Mouse (Mus musculus) spleen, postnatal 14 days (tissue): ENCODE measurements at regions not wholly inside any gene's neighbourhood (a gene's known extent, or its start where the extent isn't known, plus 50 kb on each side); places are given as distances from the start of the nearest gene placed in this dataset.

Source experiments
- DNase-seq, 2 experiments: peaks; one replicate each; pipeline ENCODE4 v3.0.0; 2021 to 2022; ENCODE audit warnings: low spot score in 2 of 2

- no peak for DNase-seq
Measured at GRCm38 (mm10) chr1:120667776-120668175, 65.6 kb downstream of the En1 start.

GRCm38 (mm10) chr1:120683532-120684245 is 81.5 kb downstream of the En1 start:
- no peak for DNase-seq

GRCm38 (mm10) chr1:120685650-120686244 is 83.5 kb downstream of the En1 start:
- no peak for DNase-seq

- DNase-seq: no peak
Measured at GRCm38 (mm10) chr1:120691571-120691970, 89.4 kb downstream of the En1 start.

GRCm38 (mm10) chr1:120698189-120698588 is 96.0 kb downstream of the En1 start:
- no peak for DNase-seq

- DNase-seq: no peak
Measured at GRCm38 (mm10) chr1:120704201-120704600, 102.0 kb downstream of the En1 start.

GRCm38 (mm10) chr1:120706011-120706410 is 103.8 kb downstream of the En1 start:
- no peak for DNase-seq

GRCm38 (mm10) chr1:120708511-120708910 is 106.3 kb downstream of the En1 start:
- no peak for DNase-seq

GRCm38 (mm10) chr1:120715105-120715877 is 113.1 kb downstream of the En1 start:
- no peak for DNase-seq

GRCm38 (mm10) chr1:120726777-120727176 is 124.6 kb downstream of the En1 start:
- DNase-seq: no peak

- no peak for DNase-seq
Measured at GRCm38 (mm10) chr1:120727427-120727826, 125.2 kb downstream of the En1 start.

- DNase-seq: no peak
Measured at GRCm38 (mm10) chr1:120732003-120732402, 129.8 kb downstream of the En1 start.

GRCm38 (mm10) chr1:120733683-120734082 is 131.5 kb downstream of the En1 start:
- no peak for DNase-seq

- no peak for DNase-seq
Measured at GRCm38 (mm10) chr1:120734846-120735245, 132.6 kb downstream of the En1 start.

- no peak for DNase-seq
Measured at GRCm38 (mm10) chr1:120739499-120739898, 137.3 kb downstream of the En1 start.

- no peak for DNase-seq
Measured at GRCm38 (mm10) chr1:120741091-120741740, 139.0 kb downstream of the En1 start.

GRCm38 (mm10) chr1:120748963-120749362 is 146.7 kb downstream of the En1 start:
- DNase-seq: no peak

GRCm38 (mm10) chr1:120753406-120753805 is 151.2 kb downstream of the En1 start:
- no peak for DNase-seq

- DNase-seq: no peak
Measured at GRCm38 (mm10) chr1:120754337-120754736, 152.1 kb downstream of the En1 start.

- no peak for DNase-seq
Measured at GRCm38 (mm10) chr1:120757283-120757821, 155.1 kb downstream of the En1 start.

- no peak for DNase-seq
Measured at GRCm38 (mm10) chr1:120758172-120758571, 156.0 kb downstream of the En1 start.

- DNase-seq: no peak
Measured at GRCm38 (mm10) chr1:120758762-120759161, 156.5 kb downstream of the En1 start.
